Mouse (Mus musculus) lung, postnatal 4 days (tissue): ENCODE measurements around the gene Becn1.

Experiments used
- DNase-seq, 2 experiments: peaks; one replicate each; pipeline ENCODE4 v3.0.0; 2021

The Becn1 gene

DNA sequence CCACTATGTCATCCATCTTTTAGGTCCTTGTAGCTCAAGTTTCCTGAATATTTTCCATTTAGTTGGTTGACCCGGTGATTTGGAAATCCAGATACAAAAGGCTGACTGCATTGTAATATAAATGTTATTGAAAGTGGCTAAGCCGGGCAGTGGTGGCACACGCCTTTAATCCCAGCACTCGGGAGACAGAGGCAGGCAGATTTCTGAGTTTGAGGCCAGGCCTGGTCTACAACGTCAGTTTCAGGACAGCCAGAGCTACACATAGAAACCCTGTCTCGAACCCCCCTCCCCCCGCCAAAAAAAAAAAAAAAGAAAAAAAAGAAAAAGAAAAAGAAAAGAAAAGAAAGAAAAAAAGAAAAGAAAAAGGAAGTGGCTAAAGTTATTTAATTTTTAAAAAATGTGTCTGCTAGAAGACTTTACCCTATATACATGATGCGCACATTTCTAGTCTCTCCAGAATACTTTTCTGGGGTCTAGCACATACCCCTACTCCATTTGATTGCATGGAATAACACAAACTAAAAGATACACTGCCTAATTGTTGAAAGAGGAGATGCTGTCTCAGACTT, 13.1 kb upstream of the Becn1 start:
- no peak for DNase-seq

DNA sequence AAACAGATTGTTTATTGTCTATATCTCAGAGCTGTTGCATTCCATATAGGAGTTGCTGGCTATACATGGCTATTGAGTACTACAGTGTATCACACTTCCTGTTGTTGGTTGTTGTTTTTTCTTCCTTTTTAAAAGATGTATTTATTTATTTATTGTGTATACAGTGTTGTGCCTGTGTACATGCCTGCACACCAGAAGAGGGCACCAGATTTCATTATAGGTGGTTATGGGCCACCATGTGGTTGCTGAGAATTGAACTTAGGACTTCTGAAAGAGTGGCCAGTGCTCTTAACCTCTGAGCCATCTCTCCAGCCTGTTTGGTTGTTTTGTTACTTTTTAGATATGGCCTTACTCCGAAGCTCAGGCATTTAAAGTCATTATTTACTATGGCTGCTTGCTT, 12.5 kb upstream of the Becn1 start:
- DNase-seq, result no peak

DNA sequence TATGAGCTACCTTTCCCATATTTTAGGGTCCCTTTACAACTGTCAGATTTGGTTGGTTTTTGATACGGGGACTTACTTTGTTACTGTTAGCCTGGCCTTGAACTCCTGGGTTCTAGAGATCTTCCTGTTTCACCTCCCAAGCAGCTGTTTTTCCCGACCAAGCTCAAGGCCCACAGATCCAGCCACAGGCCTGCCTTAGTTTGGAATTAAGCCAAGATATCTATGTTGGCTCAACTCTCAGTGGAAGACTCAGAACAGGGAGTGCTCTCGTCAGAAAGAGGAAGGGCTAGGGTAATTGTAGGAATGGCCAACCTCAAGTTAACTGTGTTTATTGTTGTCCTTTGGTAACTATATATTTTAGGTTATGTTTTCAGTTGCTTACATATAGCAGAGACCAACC, 10.1 kb upstream of the Becn1 start:
- no peak for DNase-seq

DNA sequence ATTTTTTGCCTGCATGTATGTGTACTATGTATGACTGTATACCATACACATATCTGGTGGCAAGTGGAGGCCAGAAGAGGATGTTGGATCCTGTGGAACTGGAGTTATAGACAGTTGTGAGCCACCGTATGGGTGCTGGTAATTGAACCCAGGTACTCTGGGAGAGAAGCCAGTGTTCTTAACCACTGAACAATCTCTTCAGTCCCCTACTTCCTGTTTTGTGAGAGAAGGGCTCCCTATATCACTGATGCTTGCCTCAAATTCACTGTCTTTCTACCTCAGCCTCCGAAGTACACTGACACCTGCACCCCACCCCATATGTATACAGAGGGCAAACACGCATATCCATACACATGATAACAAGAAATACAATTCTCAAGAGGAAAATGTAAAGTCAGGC, 9.0 kb upstream of the Becn1 start:
- DNase-seq, result no peak

DNA sequence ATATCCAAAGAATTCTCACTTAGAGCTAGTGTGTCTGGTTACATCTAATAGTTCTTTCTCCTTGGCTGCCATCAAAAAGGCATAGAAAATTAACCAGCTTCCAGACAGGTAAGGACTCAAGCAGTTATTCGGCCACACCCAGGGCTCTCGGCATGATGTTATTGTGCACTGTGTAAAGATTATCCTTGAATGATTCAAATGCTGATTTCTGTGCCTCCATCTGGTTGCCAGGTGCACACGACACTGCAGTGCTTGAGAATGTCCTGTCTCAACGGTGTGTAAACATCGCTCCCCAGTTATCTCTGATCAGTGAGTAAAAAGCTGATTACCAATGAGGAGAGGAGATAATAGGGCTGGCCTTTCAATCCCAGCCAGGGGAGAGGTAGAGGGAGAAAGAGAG, 5.7 kb upstream of the Becn1 start:
- DNase-seq, result no peak

DNA sequence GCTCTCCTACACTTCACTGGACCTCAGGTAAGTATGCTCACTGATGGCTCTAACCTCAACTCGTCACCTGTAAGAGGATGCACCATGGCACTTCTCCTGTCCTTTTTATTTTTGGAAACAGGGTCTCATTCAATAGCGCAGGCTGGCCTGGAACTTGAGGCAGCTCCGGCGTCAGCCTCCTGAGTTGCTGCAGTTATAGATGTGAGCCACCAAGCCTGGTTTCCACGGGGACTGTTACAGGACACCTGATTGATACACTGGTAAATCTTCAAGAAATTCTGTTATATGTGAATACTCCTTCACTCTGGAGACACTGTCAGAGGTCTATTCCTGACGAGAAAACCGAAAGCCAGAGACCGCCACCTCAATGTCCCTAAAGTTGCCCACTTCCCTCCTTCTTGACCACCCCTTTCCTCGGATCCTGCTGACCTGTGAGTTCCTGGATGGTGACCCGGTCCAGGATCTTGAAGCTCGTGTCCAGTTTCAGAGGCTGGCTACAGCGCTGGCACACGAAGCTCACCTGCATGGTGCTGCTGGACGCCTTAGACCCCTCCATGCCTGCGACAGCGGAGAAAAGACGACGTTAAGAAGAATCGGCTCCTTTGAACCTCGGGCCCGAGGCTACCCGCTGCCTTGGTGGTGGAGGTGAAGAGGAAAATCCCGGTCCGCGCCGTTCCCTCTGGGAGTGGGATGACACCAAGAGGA, 635 bp downstream of the Becn1 start:
- no peak for DNase-seq

DNA sequence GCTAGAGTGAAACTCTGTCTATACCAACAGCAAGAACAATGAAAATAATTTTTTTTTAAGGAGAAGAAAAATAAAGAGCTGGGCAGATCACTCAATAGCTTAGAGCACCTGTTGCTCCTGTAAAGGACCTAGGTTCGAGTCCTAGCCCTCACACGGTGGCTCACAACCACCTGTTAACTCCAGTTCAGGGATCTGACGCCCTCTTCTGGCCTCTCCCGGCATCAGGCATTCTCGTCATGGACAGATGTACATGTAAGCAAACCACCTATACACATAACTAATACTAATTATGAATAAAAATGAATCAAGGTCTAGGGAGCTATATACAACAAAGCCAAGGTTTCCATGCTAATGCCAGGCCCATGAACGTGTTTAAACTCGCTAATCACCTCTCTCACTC, 1.2 kb downstream of the Becn1 start:
- DNase-seq, result no peak

DNA sequence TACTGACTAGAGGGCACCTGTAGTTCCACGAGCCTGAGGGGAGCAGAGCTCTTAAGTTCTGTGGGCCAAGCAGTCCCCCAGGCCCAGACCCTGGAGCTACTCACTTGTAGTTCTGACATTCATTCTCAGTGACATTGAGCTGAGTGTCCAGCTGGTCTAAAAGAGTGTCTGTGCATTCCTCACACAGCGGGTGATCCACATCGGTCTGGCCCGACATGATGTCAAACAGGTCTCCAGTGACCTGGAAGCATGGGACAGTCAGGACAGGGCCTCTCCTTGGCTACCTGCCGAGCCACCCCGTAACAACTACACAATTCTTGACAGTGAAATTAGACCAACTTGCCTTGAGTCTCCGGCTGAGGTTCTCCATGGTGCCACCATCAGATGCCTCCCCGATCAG, 6.9 kb downstream of the Becn1 start:
- no peak for DNase-seq

DNA sequence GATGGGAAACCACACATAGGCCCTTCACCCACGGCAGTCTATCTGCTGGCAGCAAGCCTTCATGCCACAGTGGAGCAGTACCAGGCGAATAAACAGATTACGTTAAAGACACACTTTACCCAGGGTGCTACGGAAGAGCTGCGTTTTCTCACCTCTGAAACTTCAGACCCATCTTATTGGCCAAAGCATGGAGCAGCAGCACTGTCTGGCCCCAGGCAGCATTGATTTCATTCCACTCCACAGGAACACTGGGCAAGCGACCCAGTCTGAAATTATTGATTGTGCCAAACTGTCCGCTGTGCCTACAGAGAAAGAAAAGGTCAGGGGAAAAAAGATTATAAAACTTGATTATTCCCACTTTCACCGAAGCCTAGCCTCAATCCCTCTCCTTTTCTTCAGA, 10.9 kb downstream of the Becn1 start:
- DNase-seq, result no peak

DNA sequence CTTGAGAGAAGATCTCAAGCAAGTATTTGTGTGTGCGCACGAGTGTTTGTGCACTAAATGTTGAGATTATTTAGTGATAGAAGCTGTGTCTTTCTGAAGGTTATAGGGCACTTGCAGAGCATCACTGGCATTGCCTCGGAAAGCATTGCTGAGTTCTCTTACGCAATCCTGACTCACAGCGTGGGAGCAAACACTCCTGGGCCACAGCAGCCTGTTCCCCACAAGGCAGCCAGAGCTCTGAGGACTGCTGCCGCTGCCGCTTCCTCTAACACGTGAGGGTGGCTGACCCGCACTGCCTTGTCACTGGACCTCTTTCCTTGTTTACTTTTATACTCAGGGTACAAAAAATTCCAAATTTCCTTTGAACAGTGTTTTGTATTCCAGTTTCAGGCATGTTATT, 14.8 kb downstream of the Becn1 start:
- peak; percentile 49 to 64 for DNase-seq

DNA sequence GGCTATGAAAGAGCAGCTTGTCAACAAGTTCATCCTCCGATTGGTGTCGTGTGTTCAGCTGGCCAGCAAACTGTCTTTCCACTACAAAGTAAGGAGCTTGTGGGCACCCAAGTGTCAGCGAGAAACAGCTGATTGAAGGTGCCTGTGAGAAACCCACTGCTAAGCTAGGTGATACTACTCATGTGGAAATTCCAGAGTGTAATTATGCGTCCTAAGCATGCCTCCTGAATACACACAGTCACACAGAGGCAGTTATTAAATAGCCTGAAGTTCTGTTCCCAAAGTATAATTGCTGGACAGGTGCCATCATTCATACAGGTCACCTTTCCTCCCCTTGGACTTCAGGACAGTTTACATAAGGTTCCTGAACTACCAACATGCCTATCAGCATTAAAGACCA, 18.3 kb downstream of the Becn1 start:
- no peak for DNase-seq

DNA sequence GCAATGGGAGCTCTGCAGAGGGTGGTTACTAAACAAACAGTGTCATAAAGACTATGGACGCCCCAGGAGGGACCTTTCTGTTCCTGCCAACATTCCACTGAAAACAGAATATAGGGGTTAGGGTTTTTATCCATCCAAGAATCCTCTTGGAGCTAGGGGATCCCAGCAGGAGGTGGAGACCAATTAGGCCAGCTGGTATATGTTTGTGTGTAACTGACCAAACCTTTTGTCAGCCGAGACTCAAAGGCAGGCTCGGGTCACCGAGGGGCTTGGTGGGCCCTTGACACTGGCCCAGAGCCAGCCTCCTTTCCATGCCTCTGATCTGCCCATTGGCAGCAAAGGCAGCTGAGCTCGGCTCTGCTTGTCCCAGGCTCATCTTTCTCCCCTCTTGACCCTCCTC, 19.2 kb downstream of the Becn1 start:
- DNase-seq, result no peak

DNA sequence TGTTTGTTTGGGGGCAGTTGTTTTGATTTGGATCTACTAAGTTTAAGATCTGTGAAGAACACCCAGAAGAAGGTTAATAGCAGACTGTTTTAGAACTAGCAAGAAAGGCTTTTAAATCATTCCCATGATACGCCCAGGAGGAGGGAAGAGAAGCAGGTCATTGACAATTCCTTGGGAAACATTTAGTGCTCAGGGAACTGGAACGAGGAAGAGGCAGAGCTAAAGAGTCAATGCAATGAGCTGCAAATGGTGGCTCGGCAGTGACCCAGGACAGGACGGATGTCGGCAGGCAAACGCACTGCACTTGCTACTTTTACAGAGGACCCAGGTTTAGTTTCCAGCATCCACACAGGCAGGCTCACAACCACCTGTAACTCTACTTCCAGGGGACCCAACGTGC, 21.2 kb downstream of the Becn1 start:
- no peak for DNase-seq

DNA sequence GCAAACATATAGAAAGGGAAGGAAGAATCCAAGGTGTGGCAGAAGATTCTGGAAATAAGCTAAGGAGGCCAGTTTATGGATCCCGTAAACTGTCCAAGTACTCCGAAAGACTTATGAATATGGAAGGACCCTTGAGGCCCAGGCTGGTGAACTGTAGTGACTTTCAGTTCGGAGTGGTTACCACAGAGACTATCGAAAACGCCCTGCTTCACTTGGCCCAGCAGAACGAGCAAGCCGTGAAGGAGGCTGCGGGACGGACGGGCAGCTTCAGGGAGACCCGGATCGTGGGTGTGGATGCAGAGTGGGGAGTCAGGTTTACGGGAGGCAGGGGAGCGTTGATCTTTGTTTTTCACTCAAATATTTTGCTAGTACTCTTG, 22.9 kb downstream of the Becn1 start:
- DNase-seq, result no peak

DNA sequence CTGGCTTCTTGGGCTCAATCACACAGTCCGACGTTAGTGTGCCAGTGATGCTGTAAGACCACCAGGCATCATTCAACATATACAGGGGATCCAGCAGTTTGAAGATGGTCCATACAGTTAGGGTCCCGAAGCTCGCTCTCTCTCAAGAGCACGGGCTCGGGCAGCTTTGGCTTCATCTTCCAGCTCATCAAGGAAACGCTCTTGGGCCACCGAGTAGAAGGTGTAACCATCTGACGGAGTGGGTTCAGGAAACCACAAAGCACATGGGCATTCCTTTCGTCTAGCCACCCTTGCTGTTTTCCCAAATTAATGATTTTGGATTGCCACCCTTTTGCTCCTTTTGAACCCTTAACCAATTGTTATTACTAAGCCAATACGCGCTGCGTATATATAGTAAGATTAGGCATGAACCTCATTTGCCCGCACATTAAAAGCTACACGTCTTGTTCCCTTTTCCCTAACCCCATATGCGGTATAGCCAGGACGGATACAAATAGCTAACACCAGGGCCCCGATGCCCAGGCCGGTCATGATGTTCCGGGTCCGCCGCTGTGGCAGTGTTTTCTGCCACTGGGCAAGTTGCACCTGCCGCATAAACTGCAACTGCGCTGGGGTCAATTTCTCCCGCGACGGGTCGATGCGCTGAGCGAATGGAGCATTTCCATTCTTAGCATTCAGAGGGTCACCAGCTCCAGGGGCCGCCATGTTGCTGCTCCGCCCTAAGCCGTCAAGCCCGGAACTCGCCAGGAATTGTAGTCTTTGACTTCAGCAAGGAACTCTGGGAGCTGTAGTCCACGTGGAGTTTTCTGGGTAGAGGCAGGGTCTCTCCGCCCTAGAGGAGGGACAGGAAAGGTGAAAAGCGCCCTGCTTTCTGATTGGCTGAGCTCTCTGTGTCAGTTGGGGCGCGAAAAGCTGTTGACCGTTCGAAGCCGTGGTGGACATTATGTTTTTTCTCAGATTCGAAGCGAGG, 23.6 kb downstream of the Becn1 start, which contains the start of the genes Cntd1 and Coa3:
Cntd1 (plus strand) TSS at position 790 of the 970 bp plus-strand sequence.
Coa3 (minus strand) TSS at position 892 of the 970 bp plus-strand sequence.
- DNase-seq, result peak; percentile 87 to 88

DNA sequence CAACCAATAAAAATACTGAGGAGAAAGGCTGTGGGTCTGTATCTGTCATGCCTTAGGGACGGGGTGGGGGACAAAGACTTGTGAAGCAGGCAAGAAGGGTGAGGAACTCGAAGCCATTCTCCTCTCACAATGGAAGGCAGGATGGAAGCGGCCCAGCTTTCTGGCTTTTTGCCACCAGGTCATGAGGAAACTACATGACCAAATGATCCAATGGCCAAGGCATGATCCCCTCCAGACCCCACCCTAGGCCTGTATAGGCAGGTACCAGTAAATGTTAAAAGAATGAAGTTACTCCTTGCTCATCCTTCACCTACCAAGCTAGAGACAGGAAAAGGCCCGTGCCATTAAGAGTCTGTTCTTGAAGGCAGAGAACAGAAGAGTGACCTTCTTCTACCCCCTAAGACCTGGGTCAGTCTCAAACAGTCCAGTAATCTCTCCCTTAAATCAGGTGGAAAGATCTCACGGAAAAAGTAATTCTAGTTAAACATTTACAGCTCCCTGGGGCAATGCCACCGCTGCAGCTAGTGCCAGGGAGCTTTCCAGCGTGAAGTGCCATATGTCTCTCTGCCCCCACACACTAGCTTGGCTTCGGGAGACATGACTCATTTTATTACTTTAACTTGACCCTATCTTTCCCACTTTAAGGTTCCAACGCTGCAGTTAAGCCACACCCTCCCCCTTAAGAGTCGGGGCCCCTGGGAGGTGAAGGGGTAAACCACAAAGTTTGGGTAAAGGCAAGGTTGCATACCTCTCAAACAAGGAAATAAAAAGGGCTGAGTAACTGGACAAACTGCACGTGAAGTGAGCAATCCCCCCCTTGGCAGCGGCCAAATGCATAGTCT, 24.5 kb downstream of the Becn1 start:
- peak; percentile 39 to 69 for DNase-seq

DNA sequence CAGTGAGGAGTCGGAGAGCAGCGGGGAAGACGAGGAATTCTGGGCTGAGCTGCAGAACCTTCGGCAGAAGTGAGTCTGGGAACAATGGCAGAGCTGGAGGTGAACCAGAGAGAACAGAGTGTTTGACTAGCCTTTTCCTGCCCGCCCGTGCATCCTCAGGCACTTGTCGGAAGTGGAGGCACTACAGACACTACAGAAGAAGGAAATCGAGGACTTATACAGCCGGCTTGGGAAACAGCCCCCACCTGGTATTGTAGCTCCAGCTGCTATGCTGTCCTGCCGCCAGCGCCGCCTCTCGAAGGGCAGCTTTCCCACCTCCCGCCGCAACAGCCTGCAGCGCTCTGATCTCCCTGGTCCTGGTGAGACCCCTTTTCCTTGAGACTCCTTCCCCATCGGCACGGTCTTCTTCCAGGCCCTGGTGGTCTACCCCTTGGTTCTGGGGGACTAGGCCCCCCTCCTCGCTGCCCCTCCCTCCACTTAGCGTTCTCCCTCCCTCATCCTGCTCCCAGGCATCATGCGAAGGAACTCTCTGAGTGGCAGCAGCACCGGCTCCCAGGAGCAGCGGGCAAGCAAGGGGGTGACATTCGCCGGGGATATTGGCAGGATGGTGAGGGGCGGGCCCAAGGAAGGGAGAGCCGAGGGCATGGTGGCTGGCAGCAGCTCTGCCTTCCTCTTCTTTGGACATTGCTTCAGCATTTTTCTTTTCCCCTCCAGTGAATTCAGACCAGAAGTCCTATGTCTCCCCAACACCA, 25.6 kb downstream of the Becn1 start:
- peak; percentile 22 to 56 for DNase-seq

DNA sequence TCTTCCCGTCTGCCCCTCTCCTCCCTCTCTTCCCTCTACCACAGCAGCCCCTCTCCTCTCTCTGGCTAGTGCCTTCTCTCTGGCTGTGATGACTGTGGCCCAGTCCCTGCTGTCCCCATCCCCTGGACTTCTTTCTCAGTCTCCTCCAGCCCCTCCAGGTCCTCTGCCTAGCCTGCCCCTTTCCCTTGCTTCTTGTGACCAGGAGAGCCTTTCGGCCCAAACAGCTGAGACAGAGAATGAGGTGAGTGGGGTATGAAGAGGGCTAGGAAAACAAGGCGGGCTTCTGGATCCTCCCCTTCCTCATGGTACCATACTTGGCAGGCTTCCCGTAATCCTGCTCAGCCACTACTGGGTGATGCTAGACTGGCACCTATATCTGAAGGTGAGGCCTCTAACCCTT, 26.8 kb downstream of the Becn1 start:
- DNase-seq, result no peak

DNA sequence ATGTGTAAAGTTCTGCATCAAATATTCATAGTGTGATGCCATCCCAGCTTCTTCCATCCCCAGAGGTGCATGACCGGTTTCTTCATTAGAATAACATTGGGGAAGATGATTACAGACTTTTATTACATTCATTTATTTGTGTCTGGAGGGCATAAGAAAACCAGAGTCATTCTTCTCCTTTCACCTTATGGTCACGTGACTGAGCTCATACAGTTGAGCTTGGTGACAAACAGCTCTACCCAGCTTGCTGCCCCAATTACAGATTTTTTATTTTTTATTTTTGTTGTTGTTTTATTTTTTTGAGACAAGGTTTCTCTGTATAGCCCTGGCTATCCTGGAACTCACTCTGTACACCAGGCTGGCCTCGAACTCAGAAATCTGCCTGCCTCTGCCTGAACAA, 29.6 kb downstream of the Becn1 start:
- DNase-seq, result no peak

DNA sequence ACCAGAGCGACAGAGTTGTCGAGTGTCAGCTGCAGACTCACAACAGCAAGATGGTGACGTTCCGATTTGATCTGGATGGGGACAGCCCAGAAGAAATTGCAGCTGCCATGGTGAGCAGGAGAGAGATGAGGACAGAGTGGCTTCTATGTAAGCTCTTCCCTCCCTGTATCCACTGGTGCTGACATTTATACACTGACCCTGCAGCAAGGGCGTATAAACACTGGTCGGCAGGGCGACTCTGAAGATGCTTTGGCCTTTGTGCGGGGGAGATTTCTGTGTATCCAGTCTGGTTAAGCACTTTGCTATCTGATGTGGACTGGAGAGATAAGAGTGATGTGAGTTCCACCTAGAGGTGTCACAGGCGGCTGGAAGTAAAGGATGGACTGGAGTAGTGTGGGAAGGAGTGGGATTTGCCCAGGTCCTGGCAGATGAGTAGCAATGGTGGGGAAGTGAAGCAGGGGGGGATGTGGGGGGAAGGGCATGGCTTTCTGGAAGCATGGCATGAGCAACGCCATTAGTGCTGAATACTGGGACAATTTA, 32.4 kb downstream of the Becn1 start:
- DNase-seq, result peak in 1 of 2 experiments; percentile 36

DNA sequence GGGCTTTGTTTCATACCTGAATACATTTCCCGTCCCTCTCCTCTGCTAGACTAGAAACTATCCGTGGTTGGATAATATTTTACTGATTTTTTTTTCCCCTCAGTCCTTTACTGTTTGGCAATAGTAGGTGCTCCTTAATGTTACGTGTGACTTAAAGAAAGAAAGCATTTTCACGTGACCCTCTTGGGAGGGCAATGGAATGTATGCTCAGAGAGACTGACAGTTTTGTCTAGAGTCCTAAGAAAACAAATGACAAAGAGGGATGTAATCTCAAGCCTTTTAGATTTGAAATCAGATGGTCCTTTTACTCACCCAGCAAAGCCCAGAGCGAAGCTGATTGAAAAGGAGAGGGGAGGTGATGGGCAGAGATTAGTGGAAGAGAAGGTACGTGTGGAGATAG, 36.2 kb downstream of the Becn1 start:
- no peak for DNase-seq

DNA sequence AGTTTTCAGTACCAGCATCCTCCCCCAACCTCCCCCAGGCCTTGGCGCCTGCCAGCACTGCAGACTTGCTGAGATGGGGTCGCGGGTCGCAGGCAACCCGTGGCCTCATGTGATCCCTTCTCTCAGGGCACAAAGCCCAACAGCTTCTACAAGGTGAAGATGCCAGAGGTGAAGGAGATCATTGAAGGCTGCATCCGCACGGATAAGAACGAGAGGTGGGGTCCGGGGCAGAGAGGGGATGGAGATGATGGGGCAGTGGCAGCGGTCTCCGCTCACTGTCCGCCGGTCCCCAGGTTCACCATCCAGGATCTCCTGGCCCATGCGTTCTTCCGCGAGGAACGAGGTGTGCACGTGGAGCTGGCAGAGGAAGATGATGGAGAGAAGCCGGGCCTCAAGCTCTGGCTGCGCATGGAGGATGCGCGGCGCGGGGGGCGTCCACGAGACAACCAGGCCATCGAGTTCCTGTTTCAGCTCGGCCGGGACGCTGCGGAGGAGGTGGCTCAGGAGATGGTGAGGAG, 37.1 kb downstream of the Becn1 start:
- DNase-seq, result no peak
